Mouse (Mus musculus) midbrain, embryonic 11.5 days (tissue): ENCODE measurements at regions not wholly inside any gene's neighbourhood (a gene's known extent, or its start where the extent isn't known, plus 50 kb on each side); places are given as distances from the start of the nearest gene placed in this dataset.

Experiments used
- ATAC-seq: fragments of 200-750 bp; cut with Nextera tagmentation; 2 replicates; pipeline ENCODE4 v1.8.0; 2017; ENCODE audit warnings: moderate TSS enrichment, moderate library complexity; ENCODE audit not compliant: low FRiP score
- DNase-seq: peaks from one replicate; pipeline ENCODE4 v3.0.0; 2015; ENCODE audit warnings: low spot score; ENCODE audit errors: missing footprints
- H3K27ac ChIP-seq: fragments of 300-500 bp; sonication (generic); 2 replicates; pipeline ENCODE4 v1.5.1; 2014; ENCODE audit warnings: low read depth, low read length
- H3K27me3 ChIP-seq: fragments of 300-500 bp; sonication (generic); 2 replicates; pipeline ENCODE4 v1.6.1; 2014; ENCODE audit warnings: mild to moderate bottlenecking, low read length, moderate library complexity, mixed read lengths; ENCODE audit not compliant: control insufficient read depth, insufficient read depth
- H3K36me3 ChIP-seq: fragments of 300-500 bp; sonication (generic); 2 replicates; pipeline ENCODE4 v1.6.1; 2014; ENCODE audit warnings: mild to moderate bottlenecking, low read length, moderate library complexity, mixed read lengths; ENCODE audit not compliant: control insufficient read depth, insufficient read depth
- H3K4me1 ChIP-seq: fragments of 300-500 bp; sonication (generic); 2 replicates; pipeline ENCODE4 v1.6.1; 2014; ENCODE audit warnings: low read length; ENCODE audit not compliant: control insufficient read depth, insufficient read depth
- H3K4me2 ChIP-seq: fragments of 300-500 bp; sonication (generic); 2 replicates; pipeline ENCODE4 v1.6.1; 2014; ENCODE audit warnings: mild to moderate bottlenecking, moderate library complexity
- H3K4me3 ChIP-seq: fragments of 300-500 bp; sonication (generic); 2 replicates; pipeline ENCODE4 v1.5.1; 2014; ENCODE audit warnings: low read depth, low read length
- H3K9ac ChIP-seq: fragments of 300-500 bp; sonication (generic); 2 replicates; pipeline ENCODE4 v1.6.1; 2014; ENCODE audit warnings: low read length
- H3K9me3 ChIP-seq: fragments of 300-500 bp; sonication (generic); 2 replicates; pipeline ENCODE4 v1.6.1; 2016; ENCODE audit warnings: low read length; ENCODE audit not compliant: control insufficient read depth
- WGBS: fragments of 180-500 bp; shearing (Covaris S2); extraction: QIAGEN DNeasy Blood & Tissue Kit; methylation state at CpG from one replicate; pipeline ENCODE4 v1.1.7; 2014; 5-methylcytosine and 5-hydroxymethylcytosine counted together

- no peak overlapping the region for H3K27ac ChIP-seq
- no peaks in the 10 kb centered on the region for H3K9me3 ChIP-seq
- H3K4me2 ChIP-seq = no peak overlapping the region
- no peak for ATAC-seq
- no peaks in the 10 kb centered on the region for H3K4me1 ChIP-seq
- no peaks in the 10 kb centered on the region for H3K27me3 ChIP-seq
- no peaks in the 10 kb centered on the region for H3K36me3 ChIP-seq
- DNase-seq = no peak
- no peak overlapping the region for H3K9ac ChIP-seq
- H3K4me3 ChIP-seq = no peak overlapping the region
- WGBS = 84% methylated on average over 7 of the region's 7 CpGs
Observed at GRCm38 (mm10) chr2:174903627-174904026, 106.4 kb upstream of the Gm14444 start.

- Histone ChIP-seq H3K4me3 (no peak overlapping the region), H3K27me3 (no peaks in the 10 kb centered on the region), H3K27ac (no peak overlapping the region), H3K4me2 (no peak overlapping the region), H3K9ac (0 out of 2 replicates have a peak overlapping the region, but pooled peaks have one; percentile 9), H3K4me1 (no peaks in the 10 kb centered on the region), H3K36me3 (no peaks in the 10 kb centered on the region), H3K9me3 (no peaks in the 10 kb centered on the region)
- 56% methylated on average over 6 of the region's 6 CpGs for WGBS
- peak; percentile 71 for ATAC-seq
- peak; percentile 92 for DNase-seq
Observed at GRCm38 (mm10) chr2:174905865-174906639, 104.0 kb upstream of the Gm14444 start.

- no peaks in the 10 kb centered on the region for H3K36me3 ChIP-seq
Observed at GRCm38 (mm10) chr2:174917146-174917905, 92.7 kb upstream of the Gm14444 start.

GRCm38 (mm10) chr2:174917975-174918374 is 92.1 kb upstream of the Gm14444 start:
- Histone ChIP-seq H3K27ac (peak overlapping the region; percentile 75), H3K4me2 (peak overlapping the region; percentile 8), H3K36me3 (no peaks in the 10 kb centered on the region), H3K9me3 (no peaks in the 10 kb centered on the region), H3K9ac (peak overlapping the region; percentile 64), H3K4me1 (peaks cover 16% of the 10 kb centered on the region), H3K27me3 (no peaks in the 10 kb centered on the region), H3K4me3 (no peak overlapping the region)
- 1% methylated on average over 5 of the region's 5 CpGs for WGBS
- ATAC-seq (peak; percentile 80), DNase-seq (peak; percentile 93)

More at GRCm38 (mm10) chr2:174917146-174917905, 92.7 kb upstream of the Gm14444 start:
- Histone ChIP-seq H3K4me1 (peaks cover 16% of the 10 kb centered on the region), H3K9ac (peak overlapping the region; percentile 64), H3K9me3 (no peaks in the 10 kb centered on the region), H3K27me3 (no peaks in the 10 kb centered on the region), H3K4me3 (0 out of 2 replicates have a peak overlapping the region, but pooled peaks have one; percentile 13), H3K4me2 (peak overlapping the region; percentile 45), H3K27ac (peak overlapping the region; percentile 75)
- ATAC-seq (peak; percentile 96), DNase-seq (peak; percentile 97)
- 8% methylated on average over 10 of the region's 10 CpGs for WGBS

- no peaks in the 10 kb centered on the region for H3K27me3 ChIP-seq
- ATAC-seq (no peak), DNase-seq (no peak)
- no peak overlapping the region for H3K4me2 ChIP-seq
- H3K36me3 ChIP-seq = no peaks in the 10 kb centered on the region
- no peak overlapping the region for H3K9ac ChIP-seq
- no peak overlapping the region for H3K27ac ChIP-seq
- peaks cover 14% of the 10 kb centered on the region for H3K4me1 ChIP-seq
- H3K9me3 ChIP-seq = no peaks in the 10 kb centered on the region
- no peak overlapping the region for H3K4me3 ChIP-seq
- 77% methylated on average over 4 of the region's 4 CpGs for WGBS
Observed at GRCm38 (mm10) chr2:174922208-174922607, 87.8 kb upstream of the Gm14444 start.

- H3K27ac ChIP-seq = no peak overlapping the region
- H3K4me2 ChIP-seq = no peak overlapping the region
- 70% methylated on average over 2 of the region's 2 CpGs for WGBS
- no peaks in the 10 kb centered on the region for H3K9me3 ChIP-seq
- H3K27me3 ChIP-seq = no peaks in the 10 kb centered on the region
- H3K4me3 ChIP-seq = no peak overlapping the region
- H3K9ac ChIP-seq = no peak overlapping the region
- no peak for ATAC-seq
- no peak for DNase-seq
- H3K4me1 ChIP-seq = no peaks in the 10 kb centered on the region
- H3K36me3 ChIP-seq = no peaks in the 10 kb centered on the region
Observed at GRCm38 (mm10) chr2:174929718-174930117, 80.3 kb upstream of the Gm14444 start.

GRCm38 (mm10) chr2:174932137-174933012 is 77.7 kb upstream of the Gm14444 start:
- Histone ChIP-seq H3K9me3 (no peaks in the 10 kb centered on the region), H3K9ac (no peak overlapping the region), H3K4me1 (no peaks in the 10 kb centered on the region), H3K4me3 (no peak overlapping the region), H3K4me2 (no peak overlapping the region), H3K27ac (no peak overlapping the region), H3K36me3 (no peaks in the 10 kb centered on the region), H3K27me3 (no peaks in the 10 kb centered on the region)
- ATAC-seq (peak; percentile 78), DNase-seq (peak; percentile 99)
- WGBS = 39% methylated on average over 20 of the region's 20 CpGs

DNA sequence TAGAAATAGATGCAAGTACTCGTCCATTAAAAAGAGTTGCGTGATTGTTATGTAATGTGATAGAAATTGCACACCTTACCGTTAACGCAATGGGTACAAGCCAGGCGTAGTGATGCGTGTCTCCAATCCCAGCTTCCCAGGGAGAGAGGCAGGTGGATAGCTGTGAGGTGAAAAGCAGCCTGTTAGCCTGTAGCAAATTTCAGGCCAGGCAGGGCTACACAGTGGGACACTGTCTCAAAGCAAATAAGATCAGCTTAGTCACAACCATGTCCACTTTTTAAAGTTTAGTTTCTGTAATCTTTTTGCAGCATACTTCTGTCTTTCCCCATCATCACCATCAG is 77.1 kb upstream of the Gm14444 start:
- H3K4me1 ChIP-seq = no peaks in the 10 kb centered on the region
- H3K4me3 ChIP-seq = no peak overlapping the region
- H3K27ac ChIP-seq = no peak overlapping the region
- DNase-seq (no peak), ATAC-seq (peak; percentile 83)
- H3K4me2 ChIP-seq = no peak overlapping the region
- no peaks in the 10 kb centered on the region for H3K36me3 ChIP-seq
- no peak overlapping the region for H3K9ac ChIP-seq
- 15% methylated on average over 6 of the region's 6 CpGs for WGBS
- no peaks in the 10 kb centered on the region for H3K27me3 ChIP-seq
- no peaks in the 10 kb centered on the region for H3K9me3 ChIP-seq
